Mouse (Mus musculus) limb, embryonic 15.5 days (tissue): ENCODE data around the gene Sfrp2. TPM values are rescaled to one million over a fixed set of nuclear protein-coding genes. Genes with fewer than 3 reads are reported as not detected.

Experiments
- ATAC-seq: fragments of 200-750 bp; cut with Nextera tagmentation; 2 replicates; pipeline ENCODE4 v1.8.0; 2017; ENCODE audit warnings: low read depth, moderate TSS enrichment; ENCODE audit not compliant: insufficient number of reproducible peaks, low FRiP score, low TSS enrichment
- H3K27ac ChIP-seq: fragments of 300-500 bp; sonication (generic); 2 replicates; pipeline ENCODE4 v1.5.1; 2015; ENCODE audit warnings: moderate library complexity, mild to moderate bottlenecking, inconsistent platforms
- H3K27me3 ChIP-seq: fragments of 300-500 bp; sonication (generic); 2 replicates; pipeline ENCODE4 v1.6.1; 2015; ENCODE audit warnings: inconsistent platforms
- H3K36me3 ChIP-seq: fragments of 300-500 bp; sonication (generic); 2 replicates; pipeline ENCODE4 v1.6.1; 2015; ENCODE audit warnings: inconsistent platforms
- H3K4me1 ChIP-seq: fragments of 300-500 bp; sonication (generic); 2 replicates; pipeline ENCODE4 v1.6.1; 2015; ENCODE audit warnings: inconsistent platforms
- H3K4me2 ChIP-seq: fragments of 300-500 bp; sonication (generic); 2 replicates; pipeline ENCODE4 v1.6.1; 2015; ENCODE audit warnings: mild to moderate bottlenecking, inconsistent platforms
- H3K4me3 ChIP-seq: fragments of 300-500 bp; sonication (generic); 2 replicates; pipeline ENCODE4 v1.5.1; 2015; ENCODE audit warnings: mild to moderate bottlenecking, inconsistent platforms
- H3K9ac ChIP-seq: fragments of 300-500 bp; sonication (generic); 2 replicates; pipeline ENCODE4 v1.6.1; 2015; ENCODE audit warnings: inconsistent platforms
- H3K9me3 ChIP-seq: fragments of 300-500 bp; sonication (generic); 2 replicates; pipeline ENCODE4 v1.6.1; 2016; ENCODE audit warnings: inconsistent platforms
- WGBS: fragments of 180-500 bp; shearing (Covaris S2); methylation state at CpG from one replicate; pipeline ENCODE4 v1.1.7; 2015; 5-methylcytosine and 5-hydroxymethylcytosine counted together
- polyA plus RNA-seq: library from polyadenylated mRNA; unstranded; fragments of >200 nt; fragmentation: Nextera tagmentation; extraction: Ambion mirVana; gene quantifications from 2 replicates; pipeline ENCODE4 v1.2.1, GENCODE M21; 2015

Sfrp2 gene
- polyA plus RNA-seq, 1 experiment from 2014 or later, result 354 TPM

DNA sequence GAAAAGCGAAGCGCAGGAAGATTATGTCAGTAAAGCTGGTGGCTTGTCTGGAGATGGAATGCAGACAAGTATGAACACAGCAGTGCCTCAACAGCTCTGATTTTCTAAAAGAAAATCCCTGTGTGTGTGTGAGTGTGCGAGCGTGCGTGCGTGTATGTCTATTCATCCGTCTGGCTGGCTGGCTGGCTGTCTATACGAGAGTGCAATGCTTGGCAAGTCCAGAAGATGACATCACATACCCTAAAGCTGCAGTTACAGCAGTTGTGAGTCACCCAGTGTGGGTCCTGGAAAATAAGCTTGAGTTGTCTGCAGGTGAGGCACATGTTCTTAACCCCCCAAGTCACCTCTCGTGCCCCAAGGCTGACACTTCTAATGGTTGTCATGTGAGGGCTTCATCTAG is 9.3 kb downstream of the Sfrp2 start:
- no peak overlapping the region for H3K4me3 ChIP-seq
- WGBS, result 42% methylated on average over 9 of the region's 9 CpGs
- ATAC-seq, result peak; percentile 67; the same call in 1 of the 2 replicates
- no peaks in the 10 kb centered on the region for H3K27me3 ChIP-seq
- peaks cover 14% of the 10 kb centered on the region for H3K36me3 ChIP-seq
- H3K4me2 ChIP-seq, result no peak overlapping the region
- peaks cover 18% of the 10 kb centered on the region for H3K4me1 ChIP-seq
- no peak overlapping the region for H3K9ac ChIP-seq
- peak overlapping the region; percentile 69 for H3K27ac ChIP-seq
- no peaks in the 10 kb centered on the region for H3K9me3 ChIP-seq

GRCm38 (mm10) chr3:83781460-83782222 is 15.5 kb downstream of the Sfrp2 start:
- H3K4me3 ChIP-seq, result no peak overlapping the region
- no peak overlapping the region for H3K9ac ChIP-seq
- 69% methylated on average over 10 of the region's 10 CpGs for WGBS
- H3K27ac ChIP-seq, result no peak overlapping the region
- H3K4me1 ChIP-seq, result peaks cover 15% of the 10 kb centered on the region
- H3K36me3 ChIP-seq, result no peaks in the 10 kb centered on the region
- H3K9me3 ChIP-seq, result no peaks in the 10 kb centered on the region
- no peaks in the 10 kb centered on the region for H3K27me3 ChIP-seq
- H3K4me2 ChIP-seq, result no peak overlapping the region
- no peak for ATAC-seq

DNA sequence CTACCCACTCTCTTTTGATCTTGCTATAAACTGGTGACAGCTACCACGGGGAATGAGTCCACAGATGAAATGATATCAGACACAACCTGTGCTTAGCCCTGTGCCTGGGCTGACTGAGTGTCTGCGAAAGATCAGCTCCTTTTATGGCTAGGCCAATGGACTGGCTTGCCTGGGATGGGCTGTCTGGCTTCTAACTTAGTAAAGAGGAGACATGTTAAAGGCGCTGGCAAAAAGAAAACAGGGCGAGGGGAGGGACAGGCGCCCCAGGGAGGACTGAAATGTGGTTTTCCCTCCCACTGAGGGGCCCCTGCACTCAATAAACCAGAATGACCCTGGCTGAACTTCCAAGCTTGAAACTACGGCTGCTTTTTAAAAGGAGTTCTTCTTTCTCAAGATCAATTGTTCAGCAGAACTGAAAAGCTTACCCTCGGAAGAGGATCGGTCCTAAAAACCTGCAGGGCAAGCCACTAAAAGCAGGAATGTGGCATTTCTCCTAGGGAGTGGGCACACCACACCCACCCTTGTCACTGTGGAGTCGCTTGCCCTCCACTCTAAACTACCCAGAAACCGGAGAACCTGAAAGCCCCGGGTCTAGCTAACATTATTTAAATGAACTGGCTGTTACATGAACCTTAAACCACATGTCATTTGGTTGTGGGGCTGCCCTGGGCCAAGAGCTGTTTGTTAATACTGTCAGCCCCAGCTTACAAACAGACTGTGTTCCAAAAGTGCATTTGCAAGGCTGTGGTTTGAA is 17.8 kb downstream of the Sfrp2 start:
- Histone ChIP-seq H3K9ac (no peak overlapping the region), H3K27ac (peak overlapping the region; percentile 54), H3K4me3 (no peak overlapping the region), H3K36me3 (no peaks in the 10 kb centered on the region), H3K27me3 (no peaks in the 10 kb centered on the region), H3K9me3 (no peaks in the 10 kb centered on the region), H3K4me2 (peak overlapping the region; percentile 24), H3K4me1 (peaks cover 15% of the 10 kb centered on the region)
- WGBS, result 11% methylated on average over 11 of the region's 11 CpGs
- ATAC-seq, result no peak

GRCm38 (mm10) chr3:83784726-83785125 is 18.6 kb downstream of the Sfrp2 start:
- H3K4me1 ChIP-seq, result peaks cover 20% of the 10 kb centered on the region
- H3K9me3 ChIP-seq, result no peaks in the 10 kb centered on the region
- no peaks in the 10 kb centered on the region for H3K36me3 ChIP-seq
- no peaks in the 10 kb centered on the region for H3K27me3 ChIP-seq
- no peak overlapping the region for H3K9ac ChIP-seq
- ATAC-seq, result no peak
- H3K27ac ChIP-seq, result no peak overlapping the region
- WGBS, result 44% methylated on average over 3 of the region's 3 CpGs
- H3K4me2 ChIP-seq, result no peak overlapping the region
- no peak overlapping the region for H3K4me3 ChIP-seq

DNA sequence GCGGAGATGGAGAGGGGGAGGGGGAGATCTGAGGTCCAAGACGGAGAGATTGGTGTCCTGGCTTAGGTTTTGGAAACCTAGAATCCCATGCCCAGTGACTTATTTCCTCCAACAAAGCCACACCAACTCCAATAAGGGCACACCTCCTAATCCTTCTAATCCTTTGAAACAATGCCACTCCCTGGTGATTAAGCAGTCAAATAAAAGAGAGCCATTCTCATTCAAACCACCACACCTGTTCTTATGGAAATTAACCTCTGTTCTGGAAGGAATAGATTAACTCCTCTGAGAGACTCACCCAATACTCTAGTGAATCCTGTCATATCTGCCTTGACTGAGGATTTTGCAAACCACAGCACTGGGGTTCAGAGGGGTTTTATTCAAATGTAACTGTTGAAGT is 21.0 kb downstream of the Sfrp2 start:
- H3K4me1 ChIP-seq, result peaks cover 20% of the 10 kb centered on the region
- no peak overlapping the region for H3K27ac ChIP-seq
- H3K9ac ChIP-seq, result no peak overlapping the region
- WGBS, result 82% methylated on average over 2 of the region's 2 CpGs
- no peaks in the 10 kb centered on the region for H3K9me3 ChIP-seq
- no peak overlapping the region for H3K4me2 ChIP-seq
- no peak for ATAC-seq
- no peaks in the 10 kb centered on the region for H3K36me3 ChIP-seq
- H3K27me3 ChIP-seq, result no peaks in the 10 kb centered on the region
- H3K4me3 ChIP-seq, result no peak overlapping the region

GRCm38 (mm10) chr3:83787776-83788305 is 21.7 kb downstream of the Sfrp2 start:
- H3K27me3 ChIP-seq, result no peaks in the 10 kb centered on the region
- WGBS, result 82% methylated on average over 7 of the region's 7 CpGs
- peaks cover 20% of the 10 kb centered on the region for H3K4me1 ChIP-seq
- no peaks in the 10 kb centered on the region for H3K36me3 ChIP-seq
- no peak overlapping the region for H3K27ac ChIP-seq
- no peak for ATAC-seq
- H3K9me3 ChIP-seq, result no peaks in the 10 kb centered on the region
- H3K9ac ChIP-seq, result no peak overlapping the region
- no peak overlapping the region for H3K4me2 ChIP-seq
- H3K4me3 ChIP-seq, result no peak overlapping the region

GRCm38 (mm10) chr3:83789651-83790451 is 23.7 kb downstream of the Sfrp2 start:
- Histone ChIP-seq H3K4me3 (peak overlapping the region; percentile 67), H3K36me3 (no peaks in the 10 kb centered on the region), H3K9me3 (no peaks in the 10 kb centered on the region), H3K27ac (peak overlapping the region; percentile 51; the same call in 1 of the 2 replicates), H3K4me1 (peaks cover 5% of the 10 kb centered on the region; the same call in 1 of the 2 replicates), H3K9ac (peak overlapping the region; percentile 70), H3K4me2 (peak overlapping the region; percentile 93), H3K27me3 (no peaks in the 10 kb centered on the region)
- 2% methylated on average over 44 of the region's 44 CpGs for WGBS
- peak; percentile 67; the same call in 1 of the 2 replicates for ATAC-seq

DNA sequence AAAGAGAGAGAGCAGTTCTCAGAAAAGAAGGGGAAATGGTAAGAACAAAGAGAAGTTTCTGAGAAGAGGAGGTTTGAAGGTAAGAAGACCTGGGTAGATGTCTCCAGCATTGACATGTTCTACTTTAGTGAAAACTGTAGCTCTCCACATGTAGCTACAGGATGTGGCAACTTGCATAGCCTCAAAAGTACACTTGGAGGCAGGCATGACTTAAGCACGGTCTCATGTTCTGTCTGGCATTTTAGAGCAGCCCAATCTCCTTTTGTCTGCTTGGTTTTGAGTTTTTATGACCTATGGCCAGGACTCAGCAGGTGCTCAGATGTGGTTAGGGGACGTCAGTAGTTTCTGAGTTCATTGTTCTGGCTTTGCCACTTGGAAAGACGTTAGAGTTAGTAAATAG is 25.3 kb downstream of the Sfrp2 start:
- H3K27me3 ChIP-seq, result no peaks in the 10 kb centered on the region
- H3K27ac ChIP-seq, result no peak overlapping the region
- 48% methylated on average over 3 of the region's 3 CpGs for WGBS
- H3K36me3 ChIP-seq, result no peaks in the 10 kb centered on the region
- H3K4me2 ChIP-seq, result no peak overlapping the region
- ATAC-seq, result no peak
- no peak overlapping the region for H3K9ac ChIP-seq
- no peak overlapping the region for H3K4me3 ChIP-seq
- 0 out of 2 replicates have a peak, but pooled peaks cover 5% of the 10 kb centered on the region for H3K4me1 ChIP-seq
- no peaks in the 10 kb centered on the region for H3K9me3 ChIP-seq

DNA sequence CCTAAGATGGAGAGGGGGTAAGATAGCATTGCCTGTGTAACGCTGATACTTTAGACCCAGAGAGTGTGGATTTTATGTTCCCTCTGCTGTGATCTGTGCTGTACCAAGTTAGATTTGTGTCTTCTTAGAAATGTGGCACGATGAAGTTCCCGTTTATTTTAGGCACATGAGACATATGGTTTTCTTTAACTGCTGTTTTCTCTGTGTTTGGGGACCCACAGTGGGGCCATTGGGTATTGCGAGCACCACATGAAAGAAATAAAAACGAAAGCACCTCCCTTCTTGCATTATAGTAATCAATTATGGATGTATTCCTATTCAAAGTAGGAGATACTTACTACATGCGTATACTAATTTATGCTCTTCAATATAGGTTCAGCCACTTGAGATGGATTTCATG is 31.0 kb downstream of the Sfrp2 start:
- no peak overlapping the region for H3K27ac ChIP-seq
- H3K27me3 ChIP-seq, result no peaks in the 10 kb centered on the region
- H3K9ac ChIP-seq, result no peak overlapping the region
- no peaks in the 10 kb centered on the region for H3K4me1 ChIP-seq
- H3K4me2 ChIP-seq, result no peak overlapping the region
- H3K4me3 ChIP-seq, result no peak overlapping the region
- no peaks in the 10 kb centered on the region for H3K36me3 ChIP-seq
- H3K9me3 ChIP-seq, result no peaks in the 10 kb centered on the region
- ATAC-seq, result no peak
- 39% methylated on average over 6 of the region's 6 CpGs for WGBS

DNA sequence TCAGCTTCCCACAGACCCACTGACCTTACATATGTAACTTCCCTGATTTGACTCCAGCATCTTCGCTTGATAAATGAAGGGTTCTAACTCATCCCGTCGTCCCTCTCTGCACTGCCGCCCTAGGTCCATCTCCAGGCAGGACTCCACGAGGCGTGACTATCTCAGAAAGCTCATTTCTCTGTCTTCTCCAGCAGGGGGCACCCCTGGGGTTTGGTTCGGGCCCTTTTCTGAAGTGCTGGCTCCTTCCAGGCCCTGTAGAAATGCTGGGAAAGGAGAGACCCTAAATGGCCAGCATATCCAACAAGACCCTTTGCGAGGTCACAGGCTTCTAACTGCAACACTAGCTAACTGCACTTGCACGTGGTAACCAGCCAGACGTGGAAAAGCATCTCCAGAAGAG is 31.7 kb downstream of the Sfrp2 start:
- no peaks in the 10 kb centered on the region for H3K9me3 ChIP-seq
- H3K4me2 ChIP-seq, result peak overlapping the region; percentile 33
- WGBS, result 6% methylated on average over 10 of the region's 10 CpGs
- H3K9ac ChIP-seq, result no peak overlapping the region
- no peak overlapping the region for H3K27ac ChIP-seq
- H3K4me3 ChIP-seq, result no peak overlapping the region
- no peak for ATAC-seq
- H3K4me1 ChIP-seq, result no peaks in the 10 kb centered on the region
- H3K27me3 ChIP-seq, result no peaks in the 10 kb centered on the region
- no peaks in the 10 kb centered on the region for H3K36me3 ChIP-seq

DNA sequence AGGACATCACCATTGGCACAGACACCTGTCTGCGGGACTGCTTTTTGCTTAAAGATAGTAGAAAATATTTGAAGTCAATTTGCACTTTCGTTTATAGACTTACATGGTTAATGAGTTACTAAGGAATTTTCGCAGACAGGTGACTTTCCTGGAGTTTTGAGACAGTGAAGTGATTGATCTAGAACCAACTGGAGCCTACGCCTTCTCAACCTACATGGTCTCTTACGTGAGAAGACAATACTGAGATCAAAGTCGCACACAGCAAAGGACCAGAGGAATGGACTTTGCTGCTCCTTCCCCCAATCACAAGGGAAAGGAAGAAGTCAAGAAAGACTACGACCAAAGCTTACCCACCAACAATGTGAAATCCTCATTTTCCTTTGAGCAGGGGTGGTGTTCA is 33.4 kb downstream of the Sfrp2 start:
- 94% methylated on average over 7 of the region's 7 CpGs for WGBS
- no peak overlapping the region for H3K4me3 ChIP-seq
- no peaks in the 10 kb centered on the region for H3K9me3 ChIP-seq
- H3K27me3 ChIP-seq, result no peaks in the 10 kb centered on the region
- no peak overlapping the region for H3K9ac ChIP-seq
- no peaks in the 10 kb centered on the region for H3K36me3 ChIP-seq
- ATAC-seq, result no peak
- H3K4me1 ChIP-seq, result no peaks in the 10 kb centered on the region
- no peak overlapping the region for H3K27ac ChIP-seq
- no peak overlapping the region for H3K4me2 ChIP-seq
